Mouse (Mus musculus) left cerebral cortex, adult 2 months (tissue): ENCODE measurements around the gene Elfn1. TPM values are rescaled to one million over a fixed set of nuclear protein-coding genes. Genes with fewer than 3 reads are reported as not detected.

Experiments
- DNase-seq, 2 experiments: peaks; one replicate each; pipeline ENCODE4 v3.0.0; 2021 to 2022; ENCODE audit warnings: low spot score in 2 of 2, mixed read lengths in 1 of 2; ENCODE audit errors: extremely low spot score in 1 of 2
- H3K27ac ChIP-seq: fragments of 200-600 bp; 2 replicates; pipeline ENCODE4 v1.8.1; 2022
- H3K4me3 ChIP-seq: fragments of 200-600 bp; 2 replicates; pipeline ENCODE4 v1.8.1; 2022
- CTCF ChIP-seq: fragments of 200-600 bp; IDR thresholded peaks from 2 replicates; pipeline ENCODE4 v1.8.1; 2022; ENCODE audit warnings: antibody characterized with exemption, mild to moderate bottlenecking, moderate library complexity
- intact Hi-C: fragments of 180-260 bp; cut with DNase I; formaldehyde crosslinking; loops from one replicate; pipeline ENCODE4 v1.15.1; 2025
- long read RNA-seq, 2 experiments: library from polyadenylated mRNA; stranded (forward); transcript quantifications; one replicate each; pipeline ENCODE4 v2.0.0; 2021; ENCODE audit warnings: borderline mapping rate in 2 of 2
- total RNA-seq, 2 experiments: library from RNA; stranded (reverse); gene quantifications; 2 replicates each; pipeline ENCODE4 v1.2.3; 2021

Gene Elfn1
- total RNA-seq, result 10 to 100 TPM; 34.5 to 38.1 TPM
- long read RNA-seq, experiment 1, partial matches to known transcripts, result 0 of 4 reads
- long read RNA-seq, experiment 1, other reads (novel, unspliced or antisense), result 2 of 4 reads
- long read RNA-seq, experiment 2, partial matches to known transcripts, result 0 of 4 reads
- long read RNA-seq, experiment 2, other reads (novel, unspliced or antisense), result 3 of 4 reads

- no peak for TF ChIP-seq CTCF
- Histone ChIP-seq H3K4me3 (peak within 1 kb of the TSS; percentile 62), H3K27ac (peak within 1 kb of the TSS; percentile 53; the same call in 1 of the 2 replicates)
- no peak for DNase-seq
- intact Hi-C loops, result loop anchor here (2.0 to 5.0 kb wide), 4 partner anchors 135 to 385 kb away; no protein-coding TSS in a partner anchor
Observed at GRCm38 (mm10) chr5:139907714-139908242, at the start of gene Elfn1. TSS of gene Elfn1 (plus strand) at chr5:139907943.

GRCm38 (mm10) chr5:139860328-139861104, 47.2 kb upstream of the Elfn1 start:
- Histone ChIP-seq H3K4me3 (no peak overlapping the region), H3K27ac (no peak overlapping the region)
- TF ChIP-seq CTCF, result no peak
- no peak for DNase-seq
- intact Hi-C loops, result no loop called here

GRCm38 (mm10) chr5:139862759-139863158, 45.0 kb upstream of the Elfn1 start:
- intact Hi-C loops, result no loop called here
- no peak overlapping the region for H3K4me3 ChIP-seq
- H3K27ac ChIP-seq, result no peak overlapping the region
- TF ChIP-seq CTCF, result no peak
- no peak for DNase-seq

- intact Hi-C loops, result no loop called here
Observed at GRCm38 (mm10) chr5:139870886-139871285, 36.9 kb upstream of the Elfn1 start.

GRCm38 (mm10) chr5:139871526-139871925, 36.2 kb upstream of the Elfn1 start:
- Histone ChIP-seq H3K27ac (no peak overlapping the region), H3K4me3 (no peak overlapping the region)
- no peak for DNase-seq
- TF ChIP-seq CTCF, result no peak
- intact Hi-C loops, result no loop called here

More at GRCm38 (mm10) chr5:139870886-139871285, 36.9 kb upstream of the Elfn1 start:
- TF ChIP-seq CTCF, result no peak
- Histone ChIP-seq H3K4me3 (no peak overlapping the region), H3K27ac (no peak overlapping the region)
- DNase-seq, result no peak

- H3K4me3 ChIP-seq, result no peak overlapping the region
- intact Hi-C loops, result no loop called here
- no peak for DNase-seq
- TF ChIP-seq CTCF, result no peak
- H3K27ac ChIP-seq, result no peak overlapping the region
Observed at GRCm38 (mm10) chr5:139877563-139877962, 30.2 kb upstream of the Elfn1 start.

- TF ChIP-seq CTCF, result no peak
- no peak overlapping the region for H3K4me3 ChIP-seq
- DNase-seq, result no peak
- intact Hi-C loops, result no loop called here
- H3K27ac ChIP-seq, result no peak overlapping the region
Observed at GRCm38 (mm10) chr5:139879694-139880093, 28.0 kb upstream of the Elfn1 start.

GRCm38 (mm10) chr5:139881161-139881560, 26.6 kb upstream of the Elfn1 start:
- no peak for DNase-seq
- TF ChIP-seq CTCF, result no peak
- Histone ChIP-seq H3K27ac (no peak overlapping the region), H3K4me3 (no peak overlapping the region)
- intact Hi-C loops, result no loop called here

GRCm38 (mm10) chr5:139888624-139889023, 19.1 kb upstream of the Elfn1 start:
- no peak overlapping the region for H3K4me3 ChIP-seq
- H3K27ac ChIP-seq, result no peak overlapping the region
- intact Hi-C loops, result no loop called here
- no peak for TF ChIP-seq CTCF
- DNase-seq, result no peak

- no peak overlapping the region for H3K27ac ChIP-seq
- no peak overlapping the region for H3K4me3 ChIP-seq
- TF ChIP-seq CTCF, result no peak
- intact Hi-C loops, result no loop called here
- no peak for DNase-seq
Observed at GRCm38 (mm10) chr5:139889370-139889769, 18.4 kb upstream of the Elfn1 start.

GRCm38 (mm10) chr5:139892326-139892994, 15.3 kb upstream of the Elfn1 start:
- Histone ChIP-seq H3K4me3 (no peak overlapping the region), H3K27ac (no peak overlapping the region)
- no peak for TF ChIP-seq CTCF
- intact Hi-C loops, result no loop called here
- DNase-seq, result no peak

- intact Hi-C loops, result no loop called here
- Histone ChIP-seq H3K4me3 (no peak overlapping the region), H3K27ac (no peak overlapping the region)
- TF ChIP-seq CTCF, result no peak
- no peak for DNase-seq
Observed at GRCm38 (mm10) chr5:139892995-139893345, 14.8 kb upstream of the Elfn1 start.
